Mouse (Mus musculus) R1 (cell line): ENCODE measurements at regions not wholly inside any gene's neighbourhood (a gene's known extent, or its start where the extent isn't known, plus 50 kb on each side); places are given as distances from the start of the nearest gene placed in this dataset.

Source experiments
- DNase-seq: peaks from one replicate; pipeline ENCODE4 v3.0.0-alpha.2; 2018; ENCODE audit warnings: low read depth, low spot score

DNA sequence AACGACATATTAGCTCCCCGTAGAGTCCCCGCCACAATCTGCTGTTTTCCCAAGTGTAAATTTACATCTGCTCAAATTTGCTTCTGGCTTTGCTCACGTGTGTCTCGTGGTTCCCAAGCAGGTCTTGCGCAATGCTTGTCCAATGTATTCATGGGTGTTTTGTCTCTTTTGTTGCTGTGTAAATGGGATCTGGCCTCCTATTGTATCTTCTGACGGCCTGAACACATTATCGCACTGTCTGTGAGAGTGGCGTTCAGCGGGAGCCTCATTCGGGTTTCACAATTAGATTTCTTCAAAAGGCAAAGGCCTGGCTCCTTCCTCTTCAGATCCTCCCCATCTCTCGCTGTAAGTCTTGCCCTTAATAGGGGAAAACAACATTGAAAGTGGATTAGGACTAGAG, 274.5 kb downstream of the Fam19a5 start:
- peak; percentile 26 for DNase-seq

- peak; percentile 69 for DNase-seq
Measured at GRCm38 (mm10) chr15:87842097-87842496, 298.0 kb downstream of the Fam19a5 start.

- peak; percentile 78 for DNase-seq
Measured at GRCm38 (mm10) chr15:87859069-87859468, 315.0 kb downstream of the Fam19a5 start.

- no peak for DNase-seq
Measured at GRCm38 (mm10) chr15:87876286-87876899, 332.3 kb downstream of the Fam19a5 start.

- no peak for DNase-seq
Measured at GRCm38 (mm10) chr15:87890903-87891302, 346.8 kb downstream of the Fam19a5 start.

GRCm38 (mm10) chr15:87894866-87895265, 350.8 kb downstream of the Fam19a5 start:
- DNase-seq = peak; percentile 98

DNA sequence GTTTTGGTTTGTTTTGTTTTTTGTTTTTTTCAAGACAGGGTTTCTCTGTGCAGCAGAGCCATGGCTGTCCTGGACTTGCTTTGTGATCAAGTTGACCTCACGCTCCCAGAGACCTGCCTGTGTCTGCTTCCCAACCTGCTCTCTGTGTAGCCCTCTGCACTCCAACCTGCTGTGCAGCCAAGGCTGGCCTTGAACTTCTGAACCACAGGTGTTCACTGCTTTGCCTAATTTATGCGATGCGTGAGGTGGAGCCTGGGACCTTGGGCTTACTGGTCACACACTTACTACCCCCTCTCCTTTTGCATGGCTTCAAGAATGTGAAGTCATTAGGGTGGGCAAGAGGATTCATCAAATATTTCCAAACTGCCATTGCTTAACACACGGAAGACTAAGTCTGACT, 354.6 kb downstream of the Fam19a5 start:
- DNase-seq = peak; percentile 94

DNA sequence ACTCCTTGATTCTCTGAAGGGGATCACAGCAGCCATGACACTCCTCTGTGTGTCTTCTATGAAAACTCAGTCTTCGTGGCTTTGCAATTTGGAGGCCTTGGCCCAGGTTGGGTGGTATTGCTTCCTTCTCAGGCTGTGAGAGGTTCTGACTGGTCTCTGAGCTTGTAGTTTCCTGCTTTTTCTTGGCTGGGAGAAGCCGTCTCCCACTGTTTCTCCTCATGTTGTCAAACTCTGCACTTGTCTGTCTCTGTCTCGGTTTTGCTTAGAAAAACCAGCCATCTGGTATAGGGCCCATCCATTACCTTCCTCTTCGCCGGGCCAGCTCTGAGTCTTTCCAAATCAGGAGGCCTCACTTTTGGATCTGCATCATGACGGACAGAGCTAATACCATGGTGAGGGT, 360.3 kb downstream of the Fam19a5 start:
- DNase-seq = no peak

DNA sequence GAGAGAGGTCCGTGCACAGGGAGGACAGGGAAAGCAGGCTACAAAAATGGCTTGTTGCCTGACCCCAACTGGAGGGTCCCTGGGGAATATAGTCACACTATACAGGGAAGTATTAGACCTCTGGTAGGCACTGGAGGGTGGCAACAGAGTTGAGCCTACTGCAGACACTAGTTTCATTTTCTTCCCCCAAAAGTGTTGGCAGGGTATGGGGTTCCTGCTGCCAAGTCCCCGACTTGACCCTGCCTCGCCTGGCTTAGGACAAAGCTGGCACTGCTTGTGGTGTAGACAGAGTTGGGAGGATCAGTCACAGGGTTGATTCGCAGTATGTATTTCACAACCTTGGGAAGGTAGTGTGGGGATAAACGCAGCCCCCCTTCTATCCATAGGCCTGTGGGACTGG, 362.2 kb downstream of the Fam19a5 start:
- DNase-seq = no peak

- peak; percentile 64 for DNase-seq
Measured at GRCm38 (mm10) chr15:87922091-87922490, 378.0 kb downstream of the Fam19a5 start.

- no peak for DNase-seq
Measured at GRCm38 (mm10) chr15:87922781-87923446, 378.8 kb downstream of the Fam19a5 start.

DNA sequence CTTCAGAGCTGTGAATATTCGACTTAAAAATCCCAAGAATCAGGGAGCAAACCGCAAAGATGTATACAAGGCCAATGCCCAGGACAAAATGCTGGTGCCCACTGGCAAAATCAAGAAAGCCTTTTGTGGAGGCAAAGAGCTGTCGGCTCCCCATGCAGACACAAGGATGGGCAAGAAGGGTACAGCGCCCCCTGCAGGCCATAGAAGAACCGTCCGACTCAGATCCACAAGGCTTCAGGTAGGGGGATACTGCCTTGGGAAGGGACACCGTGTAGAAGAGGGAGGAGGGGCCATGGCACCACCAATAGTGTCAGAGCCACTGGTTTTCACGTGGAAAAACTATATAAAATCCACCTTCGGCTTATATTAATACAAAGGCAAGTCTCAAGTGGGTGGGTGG, 379.8 kb downstream of the Fam19a5 start:
- DNase-seq = peak; percentile 64

DNA sequence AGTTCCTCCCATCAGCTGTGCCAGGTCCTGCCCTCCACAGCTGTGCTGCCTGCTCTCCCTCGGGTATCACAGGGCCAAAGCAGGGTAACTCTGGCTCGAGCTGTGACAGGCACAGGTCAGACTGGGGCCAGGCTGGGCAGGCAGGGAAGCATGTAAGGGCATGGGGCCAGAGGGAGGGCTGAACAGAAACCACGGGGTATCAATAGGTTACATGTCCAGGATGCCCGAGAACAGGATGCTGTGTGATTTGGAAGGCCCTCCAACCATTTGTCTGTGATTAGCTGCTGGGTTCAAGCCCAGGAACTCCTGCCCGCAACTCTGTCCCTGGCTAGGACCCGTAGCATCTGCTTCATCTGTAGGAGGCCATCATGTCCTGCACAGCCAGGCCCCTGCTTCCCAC, 391.9 kb downstream of the Fam19a5 start:
- DNase-seq = no peak

- DNase-seq = peak; percentile 79
Measured at GRCm38 (mm10) chr15:87940837-87941236, 396.7 kb downstream of the Fam19a5 start.

DNA sequence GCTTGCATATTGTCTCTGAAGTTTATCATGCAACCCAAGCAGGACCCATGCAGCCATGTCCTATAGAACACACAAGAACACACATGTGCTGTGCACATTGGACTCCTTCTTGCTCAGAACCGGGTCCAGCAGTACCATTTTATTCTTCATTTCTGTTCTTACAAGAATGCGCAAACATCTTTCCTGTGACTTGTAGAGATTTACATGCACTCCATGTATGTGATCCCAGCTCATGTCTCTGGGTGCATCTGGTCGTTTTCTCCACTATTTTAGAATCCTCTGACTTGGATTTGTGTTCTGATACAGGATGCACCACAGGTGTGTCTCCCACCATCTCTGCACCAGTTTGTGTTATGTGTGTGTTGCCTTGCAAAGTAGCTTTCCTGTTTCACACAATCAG, 408.4 kb downstream of the Fam19a5 start:
- DNase-seq = no peak

DNA sequence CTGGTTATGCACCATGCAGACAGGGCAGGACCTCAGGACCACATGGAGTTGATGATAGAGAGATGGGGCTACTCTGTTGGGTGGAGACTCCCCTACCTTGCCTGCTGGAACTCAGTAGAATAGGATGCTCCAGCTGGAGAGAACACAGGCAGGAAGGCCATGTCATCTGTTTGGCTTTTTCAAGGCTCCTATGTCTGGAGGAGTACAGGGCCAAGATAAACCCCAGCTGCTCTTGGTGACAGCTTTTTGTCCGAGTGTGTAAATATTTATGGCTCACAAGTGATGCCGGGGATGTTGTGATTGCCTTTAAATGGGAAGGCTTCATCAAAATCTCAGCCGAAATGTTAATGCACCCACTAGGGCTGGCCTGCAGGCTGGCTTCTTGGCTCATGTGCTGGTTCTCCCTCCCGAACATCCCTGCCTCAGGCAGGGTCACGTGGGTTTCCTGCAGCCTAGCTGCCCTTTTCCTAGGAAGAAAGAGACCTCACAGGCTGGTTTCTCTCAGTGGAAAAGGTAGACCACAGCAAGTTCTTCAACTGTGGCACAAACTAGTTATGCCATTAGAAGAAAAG, 411.7 kb downstream of the Fam19a5 start:
- no peak for DNase-seq

DNA sequence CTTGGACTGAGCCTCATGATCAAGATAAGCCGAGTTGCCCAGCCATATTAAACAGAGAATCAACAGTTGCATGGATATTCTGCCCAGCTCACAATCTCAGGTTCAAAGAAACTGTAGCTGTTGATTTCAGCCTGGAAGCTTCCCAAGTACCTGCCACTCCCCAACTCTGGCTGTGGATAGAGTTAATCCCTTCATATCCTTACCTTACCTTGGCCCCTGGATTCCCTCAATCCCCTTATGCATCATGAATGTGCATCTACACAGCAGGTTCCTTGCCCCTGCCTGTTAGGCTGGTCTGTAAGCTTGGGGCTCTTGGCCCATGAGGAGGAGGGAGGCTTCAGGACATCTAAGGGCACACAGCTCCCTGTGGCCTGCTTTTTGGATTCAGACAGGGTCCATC, 414.8 kb downstream of the Fam19a5 start:
- DNase-seq = no peak

GRCm38 (mm10) chr15:87972641-87973040, 428.5 kb downstream of the Fam19a5 start:
- DNase-seq = no peak

DNA sequence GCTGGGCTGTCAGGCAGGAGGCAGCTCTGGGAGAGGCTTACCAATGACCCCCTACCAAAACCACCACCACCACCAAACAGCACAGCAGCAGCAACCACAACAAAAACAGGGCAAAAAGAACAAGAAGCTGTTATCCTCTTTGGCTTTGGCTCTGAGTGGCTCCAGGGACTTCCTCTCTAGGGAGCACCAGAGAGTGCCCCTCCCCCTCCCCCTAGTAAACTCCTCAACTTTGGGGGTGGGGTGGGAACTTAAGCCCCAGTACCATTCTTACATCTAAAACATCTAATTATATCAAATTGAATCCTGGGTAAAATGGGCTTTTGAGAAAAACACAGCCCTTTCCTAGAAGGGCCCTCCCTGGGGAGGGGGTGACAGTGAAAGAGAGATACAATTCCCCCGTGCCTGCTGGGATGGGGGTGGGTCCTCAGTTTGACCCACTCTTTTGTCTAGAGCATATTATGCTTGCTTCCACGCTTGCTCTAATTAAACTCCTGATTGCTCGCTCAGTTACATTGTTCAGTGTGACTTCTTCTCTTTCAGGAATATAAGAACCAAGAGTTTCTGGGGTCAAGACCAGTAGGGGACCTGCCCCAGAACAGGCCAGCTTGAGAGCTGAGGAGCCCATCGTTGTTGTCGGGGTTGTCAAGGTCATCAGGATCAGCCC, 443.4 kb downstream of the Fam19a5 start:
- DNase-seq = no peak

GRCm38 (mm10) chr15:87994546-87994945, 450.4 kb downstream of the Fam19a5 start:
- no peak for DNase-seq

DNA sequence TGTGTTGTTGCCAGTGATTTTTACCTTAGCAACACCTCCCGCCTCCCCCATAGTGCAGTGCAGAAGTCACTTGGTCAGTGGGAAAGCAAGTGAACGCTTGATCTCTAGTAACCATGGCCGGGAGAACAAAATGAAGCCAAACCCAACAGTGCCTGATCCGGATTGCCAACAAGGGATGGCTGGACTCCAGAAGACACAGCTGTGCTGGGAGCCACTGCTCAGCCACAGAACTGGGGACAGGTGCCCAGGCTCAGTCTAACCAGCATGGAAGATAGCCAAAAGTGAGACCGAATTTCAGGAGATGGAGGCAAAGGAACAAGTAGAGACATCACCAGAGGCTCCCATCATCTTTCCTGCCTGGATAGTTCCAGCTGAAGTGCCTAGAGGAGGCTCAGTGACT, 473.0 kb downstream of the Fam19a5 start:
- no peak for DNase-seq

DNA sequence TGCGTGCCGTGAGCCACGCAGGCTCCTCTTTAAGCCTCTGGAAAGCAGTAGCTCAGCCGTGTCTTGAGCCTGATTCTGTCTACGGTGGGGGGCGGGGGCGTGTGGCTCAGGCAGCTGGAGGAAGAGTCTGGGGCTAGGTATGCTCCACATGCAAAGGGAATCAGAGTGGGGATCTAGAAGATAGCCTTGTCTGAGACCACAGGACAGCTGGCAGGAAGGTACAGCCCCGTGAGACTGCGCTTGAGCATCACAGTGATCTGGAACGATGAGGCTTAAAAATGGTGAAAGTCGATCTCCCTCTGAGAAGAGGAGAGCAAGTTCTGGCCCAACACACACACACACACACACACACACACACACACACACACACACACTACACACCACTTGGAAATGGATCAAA, 488.7 kb downstream of the Fam19a5 start:
- no peak for DNase-seq

DNA sequence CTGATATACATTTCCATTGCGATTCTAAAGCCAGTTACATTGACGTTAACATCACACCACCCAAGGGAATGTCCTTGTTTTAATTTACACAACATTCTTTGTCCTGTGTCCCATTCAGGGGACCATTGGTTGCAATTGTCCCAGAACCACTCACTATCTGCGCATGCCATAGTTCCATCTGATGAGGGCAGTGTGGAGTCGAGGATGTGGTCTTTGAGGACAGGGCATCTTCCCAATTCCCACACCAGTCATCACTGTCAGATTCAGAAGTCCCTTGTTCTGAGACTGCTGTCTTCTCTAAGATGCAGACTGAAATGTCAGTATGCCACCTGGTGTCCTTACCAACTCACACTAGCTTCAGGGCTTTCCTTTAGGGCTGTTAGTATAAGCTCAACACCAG, 489.6 kb downstream of the Fam19a5 start:
- no peak for DNase-seq
